Mouse (Mus musculus): ENCODE measurements around the gene Col4a2. TPM values are rescaled to one million over a fixed set of nuclear protein-coding genes. Genes with fewer than 3 reads are reported as not detected.

Col4a2 gene
- total RNA-seq, 2 experiments from 2014 or later, result 340 to 382 TPM

GRCm38 (mm10) chr8:11497017-11497990 lies 184.7 kb downstream of the Col4a2 start, which contains the start of gene Naxd:
Gene Naxd, plus strand, starts transcription at chr8:11497506.
- peak; percentile 88 for DNase-seq

GRCm38 (mm10) chr8:11498281-11498680 lies 185.7 kb downstream of the Col4a2 start:
- no peak for DNase-seq

Other genes starting within 250 kb of the Col4a2 start
- gene Col4a1, start within 50 bp of the Col4a2 start, total RNA-seq (2021), result 100 to 1,000 TPM; 741 to 775 TPM
- gene Rab20, start 165.9 kb downstream of the Col4a2 start, total RNA-seq (2021), result 1 to 10 TPM; 1.1 TPM
- 10 to 100 TPM; 25.8 to 30.6 TPM for gene Naxd, start 184.7 kb downstream of the Col4a2 start, total RNA-seq (2021)
- 10 to 100 TPM; 14.4 to 18.1 TPM for gene Cars2, start 238.0 kb downstream of the Col4a2 start, total RNA-seq (2021)
- 10 to 100 TPM; 26.5 to 29.0 TPM for gene Ing1, start 242.8 kb downstream of the Col4a2 start, total RNA-seq (2021)

All from gastrocnemius, postnatal 10 days (tissue).